Mouse (Mus musculus): ENCODE measurements around the gene Gm20388.

Gene Gm20388

GRCm38 (mm10) chr8:123884721-123885565 is 3974.3 kb downstream of the Gm20388 start:
- peak; percentile 71 to 76 for DNase-seq (ENCODE audit: low spot score in 2 of 2)

- DNase-seq (ENCODE audit: low spot score in 2 of 2) = no peak
Measured at GRCm38 (mm10) chr8:123887163-123887562, 3976.5 kb downstream of the Gm20388 start.

- DNase-seq (ENCODE audit: low spot score in 2 of 2) = no peak
Measured at GRCm38 (mm10) chr8:123887956-123888355, 3977.3 kb downstream of the Gm20388 start.

- no peak for DNase-seq (ENCODE audit: low spot score in 2 of 2)
Measured at GRCm38 (mm10) chr8:123889797-123890196, 3979.2 kb downstream of the Gm20388 start.

GRCm38 (mm10) chr8:123891271-123891670 is 3980.6 kb downstream of the Gm20388 start:
- no peak for DNase-seq (ENCODE audit: low spot score in 2 of 2)

- DNase-seq (ENCODE audit: low spot score in 2 of 2) = peak; percentile 72 to 80
Measured at GRCm38 (mm10) chr8:123891883-123892585, 3981.4 kb downstream of the Gm20388 start.

GRCm38 (mm10) chr8:123892586-123893155 is 3982.0 kb downstream of the Gm20388 start:
- no peak for DNase-seq (ENCODE audit: low spot score in 2 of 2)

- DNase-seq (ENCODE audit: low spot score in 2 of 2) = no peak
Measured at GRCm38 (mm10) chr8:123893413-123893812, 3982.8 kb downstream of the Gm20388 start.

- DNase-seq (ENCODE audit: low spot score in 2 of 2) = no peak
Measured at GRCm38 (mm10) chr8:123894502-123895097, 3984.0 kb downstream of the Gm20388 start, which contains the start of gene Acta1. Gene Acta1 (minus strand): TSS chr8:123894751.

GRCm38 (mm10) chr8:123895230-123895629 is 3984.6 kb downstream of the Gm20388 start:
- no peak for DNase-seq (ENCODE audit: low spot score in 2 of 2)

GRCm38 (mm10) chr8:123895680-123896365 is 3985.2 kb downstream of the Gm20388 start:
- DNase-seq (ENCODE audit: low spot score in 2 of 2) = no peak

GRCm38 (mm10) chr8:123896366-123896761 is 3985.7 kb downstream of the Gm20388 start:
- no peak for DNase-seq (ENCODE audit: low spot score in 2 of 2)

- no peak for DNase-seq (ENCODE audit: low spot score in 2 of 2)
Measured at GRCm38 (mm10) chr8:123896774-123897173, 3986.1 kb downstream of the Gm20388 start.

- DNase-seq (ENCODE audit: low spot score in 2 of 2) = no peak
Measured at GRCm38 (mm10) chr8:123898576-123898975, 3987.9 kb downstream of the Gm20388 start.

- no peak for DNase-seq (ENCODE audit: low spot score in 2 of 2)
Measured at GRCm38 (mm10) chr8:123899366-123899765, 3988.7 kb downstream of the Gm20388 start.

GRCm38 (mm10) chr8:123902653-123903052 is 3992.0 kb downstream of the Gm20388 start:
- DNase-seq (ENCODE audit: low spot score in 2 of 2) = no peak

GRCm38 (mm10) chr8:123907604-123908003 is 3997.0 kb downstream of the Gm20388 start:
- no peak for DNase-seq (ENCODE audit: low spot score in 2 of 2)

GRCm38 (mm10) chr8:123912265-123912664 is 4001.6 kb downstream of the Gm20388 start:
- DNase-seq (ENCODE audit: low spot score in 2 of 2) = peak in 1 of 2 experiments; percentile 9

GRCm38 (mm10) chr8:123914635-123915034 is 4004.0 kb downstream of the Gm20388 start:
- DNase-seq (ENCODE audit: low spot score in 2 of 2) = no peak

- peak; percentile 77 to 80 for DNase-seq (ENCODE audit: low spot score in 2 of 2)
Measured at GRCm38 (mm10) chr8:123924719-123925118, 4014.1 kb downstream of the Gm20388 start.

GRCm38 (mm10) chr8:123925671-123926070 is 4015.0 kb downstream of the Gm20388 start:
- no peak for DNase-seq (ENCODE audit: low spot score in 2 of 2)
